Mouse (Mus musculus) forebrain, embryonic 11.5 days (tissue): ENCODE data around the gene Zfp423. TPM values are rescaled to one million over a fixed set of nuclear protein-coding genes. Genes with fewer than 3 reads are reported as not detected.

Experiments
- ATAC-seq: fragments of 200-750 bp; cut with Nextera tagmentation; replicated peaks from 2 replicates; pipeline ENCODE4 v1.8.0; 2017; ENCODE audit warnings: moderate TSS enrichment; ENCODE audit not compliant: low FRiP score
- DNase-seq: peaks from one replicate; pipeline ENCODE4 v3.0.0-alpha.2; 2017; ENCODE audit warnings: low spot score
- H3K27ac ChIP-seq: fragments of 300-500 bp; sonication (generic); 2 replicates; pipeline ENCODE4 v1.5.1; 2014; ENCODE audit warnings: low read depth, low read length
- H3K27me3 ChIP-seq: fragments of 300-500 bp; sonication (generic); 2 replicates; pipeline ENCODE4 v1.6.1; 2014; ENCODE audit warnings: mild to moderate bottlenecking, low read length, mixed read lengths; ENCODE audit not compliant: control insufficient read depth, insufficient read depth
- H3K36me3 ChIP-seq: fragments of 300-500 bp; sonication (generic); 2 replicates; pipeline ENCODE4 v1.6.1; 2014; ENCODE audit warnings: mild to moderate bottlenecking, low read length, moderate library complexity, mixed read lengths; ENCODE audit not compliant: control insufficient read depth, insufficient read depth
- H3K4me1 ChIP-seq: fragments of 300-500 bp; sonication (generic); replicated peaks from 2 replicates; pipeline ENCODE4 v1.6.1; 2014; ENCODE audit warnings: low read length, mixed read lengths; ENCODE audit not compliant: control insufficient read depth, insufficient read depth
- H3K4me2 ChIP-seq: fragments of 300-500 bp; sonication (generic); 2 replicates; pipeline ENCODE4 v1.6.1; 2014; ENCODE audit warnings: low read depth, mild to moderate bottlenecking, low read length, moderate library complexity, mixed read lengths; ENCODE audit not compliant: severe bottlenecking
- H3K4me3 ChIP-seq: fragments of 300-500 bp; sonication (generic); 2 replicates; pipeline ENCODE4 v1.5.1; 2014; ENCODE audit warnings: low read depth, low read length
- H3K9ac ChIP-seq: fragments of 300-500 bp; sonication (generic); 2 replicates; pipeline ENCODE4 v1.6.1; 2014; ENCODE audit warnings: low read length
- H3K9me3 ChIP-seq: fragments of 300-500 bp; sonication (generic); 2 replicates; pipeline ENCODE4 v1.6.1; 2016; ENCODE audit warnings: low read length, mixed read lengths; ENCODE audit not compliant: control insufficient read depth
- WGBS: fragments of 180-500 bp; shearing (Covaris S2); extraction: QIAGEN DNeasy Blood & Tissue Kit; methylation state at CpG from one replicate; pipeline ENCODE4 v1.1.7; 2014; 5-methylcytosine and 5-hydroxymethylcytosine counted together
- polyA plus RNA-seq: library from polyadenylated mRNA; unstranded; fragments of >200 nt; fragmentation: Nextera tagmentation; extraction: Ambion mirVana; gene quantifications from 2 replicates; pipeline ENCODE4 v1.2.1, GENCODE M21; 2014

Zfp423 gene
- polyA plus RNA-seq, 1 experiment from 2014 or later, result 44.8 TPM

- Histone ChIP-seq H3K27ac (no peak overlapping the region), H3K4me1 (peaks cover 22% of the 10 kb centered on the region), H3K27me3 (no peaks in the 10 kb centered on the region), H3K9me3 (no peaks in the 10 kb centered on the region), H3K4me2 (no peak overlapping the region), H3K4me3 (no peak overlapping the region), H3K9ac (no peak overlapping the region), H3K36me3 (no peaks in the 10 kb centered on the region)
- DNase-seq, result peak; percentile 55
- 60% methylated on average over 13 of the region's 13 CpGs for WGBS
- no peak for ATAC-seq
Observed at GRCm38 (mm10) chr8:87895203-87896041, 64.0 kb downstream of the Zfp423 start.

- H3K36me3 ChIP-seq, result no peaks in the 10 kb centered on the region
- H3K9ac ChIP-seq, result no peak overlapping the region; the same call in 1 of the 2 replicates
- DNase-seq, result no peak
- no peak overlapping the region for H3K4me3 ChIP-seq
- H3K27ac ChIP-seq, result no peak overlapping the region; the same call in 1 of the 2 replicates
- H3K9me3 ChIP-seq, result no peaks in the 10 kb centered on the region
- peaks cover 22% of the 10 kb centered on the region for H3K4me1 ChIP-seq
- 58% methylated on average over 8 of the region's 8 CpGs for WGBS
- no peak overlapping the region for H3K4me2 ChIP-seq
- H3K27me3 ChIP-seq, result no peaks in the 10 kb centered on the region
- ATAC-seq, result no peak
Observed at GRCm38 (mm10) chr8:87894287-87894686, 65.1 kb downstream of the Zfp423 start.

GRCm38 (mm10) chr8:87893547-87893946 is 65.8 kb downstream of the Zfp423 start:
- Histone ChIP-seq H3K4me3 (no peak overlapping the region), H3K36me3 (no peaks in the 10 kb centered on the region), H3K4me2 (no peak overlapping the region), H3K27ac (no peak overlapping the region), H3K9me3 (no peaks in the 10 kb centered on the region), H3K9ac (no peak overlapping the region), H3K4me1 (peaks cover 24% of the 10 kb centered on the region), H3K27me3 (no peaks in the 10 kb centered on the region)
- DNase-seq, result no peak
- WGBS, result 77% methylated on average over 6 of the region's 6 CpGs
- ATAC-seq, result no peak

DNA sequence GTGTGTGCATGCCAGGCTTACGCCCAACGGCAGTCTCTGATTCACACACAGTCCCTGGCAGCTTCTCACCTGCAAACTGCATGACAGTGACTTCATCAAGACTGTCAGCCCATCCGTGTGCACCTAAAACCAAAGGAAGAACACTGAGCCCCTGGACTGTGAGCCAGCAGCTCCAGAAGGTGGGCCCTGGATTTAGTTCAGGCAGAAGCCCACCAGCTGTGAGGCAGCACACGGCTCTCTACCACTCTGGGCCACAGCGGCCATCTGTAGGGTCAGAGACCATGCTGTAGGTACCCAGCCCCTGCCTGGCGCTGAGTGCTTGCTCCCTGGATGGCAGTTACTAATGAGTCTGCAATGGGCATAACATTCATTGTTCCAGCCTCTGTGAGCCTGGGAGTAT is 66.5 kb downstream of the Zfp423 start:
- H3K9me3 ChIP-seq, result no peaks in the 10 kb centered on the region
- H3K27me3 ChIP-seq, result no peaks in the 10 kb centered on the region
- DNase-seq, result no peak
- H3K4me3 ChIP-seq, result no peak overlapping the region
- H3K9ac ChIP-seq, result no peak overlapping the region
- 81% methylated on average over 6 of the region's 6 CpGs for WGBS
- peaks cover 28% of the 10 kb centered on the region for H3K4me1 ChIP-seq
- no peak for ATAC-seq
- peak overlapping the region; percentile 59; the same call in 1 of the 2 replicates for H3K27ac ChIP-seq
- H3K36me3 ChIP-seq, result no peaks in the 10 kb centered on the region
- H3K4me2 ChIP-seq, result no peak overlapping the region

- ATAC-seq (no peak), DNase-seq (no peak)
- peak overlapping the region; percentile 35; the same call in 1 of the 2 replicates for H3K9ac ChIP-seq
Observed at GRCm38 (mm10) chr8:87891884-87892283, 67.5 kb downstream of the Zfp423 start.

DNA sequence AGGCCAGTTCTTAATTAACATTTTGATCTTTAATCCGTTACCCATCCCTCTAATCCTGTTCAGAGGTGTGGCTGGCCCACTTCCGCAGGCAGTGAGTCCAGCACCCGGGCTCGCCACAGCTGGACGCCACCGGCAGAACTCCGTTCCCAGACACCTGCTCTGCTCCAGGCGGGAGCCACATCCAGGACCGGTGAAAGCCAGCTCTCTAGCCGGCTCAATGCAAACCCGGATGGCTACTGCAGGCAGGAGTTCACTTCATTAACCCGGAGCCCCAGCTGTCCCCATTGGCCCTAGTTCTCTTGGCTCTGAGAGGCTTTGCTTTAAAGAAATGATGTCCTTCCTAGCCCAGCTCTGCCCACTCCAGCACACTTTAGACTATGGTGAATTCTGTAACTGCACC is 71.4 kb downstream of the Zfp423 start:
- H3K9ac ChIP-seq, result no peak overlapping the region
- H3K36me3 ChIP-seq, result no peaks in the 10 kb centered on the region
- H3K27me3 ChIP-seq, result no peaks in the 10 kb centered on the region
- DNase-seq (no peak), ATAC-seq (no peak)
- H3K4me1 ChIP-seq, result peaks cover 21% of the 10 kb centered on the region
- H3K4me2 ChIP-seq, result no peak overlapping the region
- H3K4me3 ChIP-seq, result no peak overlapping the region
- no peaks in the 10 kb centered on the region for H3K9me3 ChIP-seq
- 17% methylated on average over 12 of the region's 12 CpGs for WGBS
- no peak overlapping the region for H3K27ac ChIP-seq

More at GRCm38 (mm10) chr8:87891884-87892283, 67.5 kb downstream of the Zfp423 start:
- Histone ChIP-seq H3K4me3 (no peak overlapping the region), H3K4me2 (no peak overlapping the region), H3K9me3 (no peaks in the 10 kb centered on the region), H3K27me3 (no peaks in the 10 kb centered on the region), H3K36me3 (no peaks in the 10 kb centered on the region), H3K27ac (peak overlapping the region; percentile 59), H3K4me1 (peaks cover 33% of the 10 kb centered on the region)

GRCm38 (mm10) chr8:87881088-87881487 is 78.3 kb downstream of the Zfp423 start:
- Histone ChIP-seq H3K4me1 (peaks cover 11% of the 10 kb centered on the region), H3K9me3 (no peaks in the 10 kb centered on the region), H3K4me3 (no peak overlapping the region), H3K4me2 (no peak overlapping the region), H3K36me3 (no peaks in the 10 kb centered on the region), H3K9ac (no peak overlapping the region), H3K27me3 (no peaks in the 10 kb centered on the region), H3K27ac (no peak overlapping the region)
- DNase-seq, result no peak
- 60% methylated on average over 2 of the region's 2 CpGs for WGBS
- no peak for ATAC-seq

GRCm38 (mm10) chr8:87875852-87876251 is 83.5 kb downstream of the Zfp423 start:
- Histone ChIP-seq H3K4me1 (peaks cover 29% of the 10 kb centered on the region), H3K9ac (no peak overlapping the region), H3K4me3 (no peak overlapping the region), H3K27me3 (no peaks in the 10 kb centered on the region), H3K9me3 (no peaks in the 10 kb centered on the region), H3K27ac (0 out of 2 replicates have a peak overlapping the region, but pooled peaks have one; percentile 41), H3K36me3 (no peaks in the 10 kb centered on the region), H3K4me2 (no peak overlapping the region)
- no peak for ATAC-seq
- WGBS, result 78% methylated on average over 6 of the region's 6 CpGs
- no peak for DNase-seq

DNA sequence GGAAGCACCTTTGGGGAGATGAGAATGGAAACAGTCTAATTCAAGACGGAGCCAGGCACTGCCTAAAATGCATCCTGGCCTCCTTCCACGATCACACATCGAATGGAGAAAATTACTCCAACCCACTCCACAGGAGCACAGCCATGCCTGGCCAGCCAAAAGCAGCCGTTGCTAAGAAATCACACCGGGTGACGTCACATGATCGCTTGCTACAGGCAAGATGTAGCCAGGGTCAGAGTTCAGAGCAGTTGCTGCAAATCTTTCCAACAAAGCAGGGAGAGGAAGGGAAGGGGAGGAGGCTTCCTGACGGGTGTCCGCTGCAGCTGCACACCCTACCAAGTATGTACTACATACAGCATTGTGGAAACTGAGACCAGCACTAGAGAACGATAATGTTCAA is 83.9 kb downstream of the Zfp423 start:
- no peak for ATAC-seq
- no peak overlapping the region for H3K4me3 ChIP-seq
- DNase-seq, result peak; percentile 67
- H3K9me3 ChIP-seq, result no peaks in the 10 kb centered on the region
- no peaks in the 10 kb centered on the region for H3K36me3 ChIP-seq
- 0 out of 2 replicates have a peak overlapping the region, but pooled peaks have one; percentile 41 for H3K27ac ChIP-seq
- 43% methylated on average over 10 of the region's 10 CpGs for WGBS
- H3K4me2 ChIP-seq, result no peak overlapping the region
- peaks cover 26% of the 10 kb centered on the region for H3K4me1 ChIP-seq
- no peak overlapping the region for H3K9ac ChIP-seq
- no peaks in the 10 kb centered on the region for H3K27me3 ChIP-seq
